Mouse (Mus musculus) frontal cortex, postnatal 36 days (tissue): ENCODE data around the gene Zfp423.

Experiments used
- DNase-seq, 2 experiments: peaks; one replicate each; pipeline ENCODE4 v3.0.0; 2022; ENCODE audit warnings: low spot score in 2 of 2

The Zfp423 gene

GRCm38 (mm10) chr8:87836866-87837265 lies 122.5 kb downstream of the Zfp423 start:
- peak; percentile 71 to 81 for DNase-seq

GRCm38 (mm10) chr8:87835924-87836323 lies 123.5 kb downstream of the Zfp423 start:
- DNase-seq, result no peak

GRCm38 (mm10) chr8:87835411-87835821 lies 124.0 kb downstream of the Zfp423 start:
- DNase-seq, result no peak

- no peak for DNase-seq
Measured at GRCm38 (mm10) chr8:87834656-87835055, 124.7 kb downstream of the Zfp423 start.

- no peak for DNase-seq
Measured at GRCm38 (mm10) chr8:87833841-87834620, 125.4 kb downstream of the Zfp423 start.

- DNase-seq, result no peak
Measured at GRCm38 (mm10) chr8:87833339-87833738, 126.1 kb downstream of the Zfp423 start.

- no peak for DNase-seq
Measured at GRCm38 (mm10) chr8:87832381-87833325, 126.7 kb downstream of the Zfp423 start.

- no peak for DNase-seq
Measured at GRCm38 (mm10) chr8:87831567-87831966, 127.8 kb downstream of the Zfp423 start.

- DNase-seq, result no peak
Measured at GRCm38 (mm10) chr8:87831116-87831515, 128.3 kb downstream of the Zfp423 start.

- DNase-seq, result no peak
Measured at GRCm38 (mm10) chr8:87830200-87830599, 129.2 kb downstream of the Zfp423 start.

GRCm38 (mm10) chr8:87826013-87826660 lies 133.3 kb downstream of the Zfp423 start:
- DNase-seq, result no peak

GRCm38 (mm10) chr8:87823172-87823571 lies 136.2 kb downstream of the Zfp423 start:
- DNase-seq, result no peak

GRCm38 (mm10) chr8:87822690-87823089 lies 136.7 kb downstream of the Zfp423 start:
- no peak for DNase-seq

GRCm38 (mm10) chr8:87822175-87822574 lies 137.2 kb downstream of the Zfp423 start:
- no peak for DNase-seq

- DNase-seq, result peak in 1 of 2 experiments; percentile 50
Measured at GRCm38 (mm10) chr8:87821655-87822054, 137.7 kb downstream of the Zfp423 start.

GRCm38 (mm10) chr8:87819263-87819662 lies 140.1 kb downstream of the Zfp423 start:
- no peak for DNase-seq

GRCm38 (mm10) chr8:87818506-87818905 lies 140.9 kb downstream of the Zfp423 start:
- DNase-seq, result no peak

- DNase-seq, result no peak
Measured at GRCm38 (mm10) chr8:87816141-87816540, 143.3 kb downstream of the Zfp423 start.

- DNase-seq, result no peak
Measured at GRCm38 (mm10) chr8:87812661-87813060, 146.7 kb downstream of the Zfp423 start.

GRCm38 (mm10) chr8:87812069-87812449 lies 147.3 kb downstream of the Zfp423 start:
- DNase-seq, result no peak

- DNase-seq, result peak; percentile 50 to 78
Measured at GRCm38 (mm10) chr8:87811399-87812068, 147.9 kb downstream of the Zfp423 start.

GRCm38 (mm10) chr8:87810771-87811170 lies 148.6 kb downstream of the Zfp423 start:
- DNase-seq, result no peak
